Mouse (Mus musculus): ENCODE data around the gene Cpt1b. TPM values are rescaled to one million over a fixed set of nuclear protein-coding genes. Genes with fewer than 3 reads are reported as not detected.

Gene Cpt1b
- 2.0 and 2.3 TPM in 2 replicates for polyA plus RNA-seq (2016; fragmentation: Nextera tagmentation; extraction: Ambion mirVana)

DNA sequence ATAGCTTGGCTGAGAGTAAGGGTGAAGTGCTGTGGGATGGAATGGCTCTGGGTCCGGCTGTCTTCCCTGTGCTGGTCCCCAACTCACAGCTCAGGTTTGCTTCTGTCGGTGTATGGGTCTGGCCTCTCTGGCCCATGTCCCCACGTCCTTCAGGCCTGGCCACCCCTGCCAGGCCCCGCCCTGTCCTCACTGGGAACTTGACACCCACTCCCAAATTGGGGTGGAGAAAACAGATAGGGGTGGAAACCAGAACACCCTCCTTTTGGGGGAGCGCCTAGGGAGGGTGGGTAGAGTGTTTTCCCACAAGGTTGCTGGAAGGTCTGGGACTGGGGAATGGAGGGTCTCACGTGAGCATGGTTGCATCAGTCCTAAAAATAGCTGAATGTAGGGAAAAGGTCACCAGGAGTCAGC is at the start of gene Cpt1b:
Cpt1b (minus strand) TSS at position 153 of the 411 bp plus-strand sequence.
- H3K36me3 ChIP-seq = peaks cover 28% of the 10 kb centered on the region
- 58% methylated on average over 6 of the region's 6 CpGs for WGBS (ENCODE audit: insufficient replicate concordance)
- H3K27ac ChIP-seq = peak within 1 kb of the TSS; percentile 25
- ATAC-seq = no peak
- peak within 1 kb of the TSS; percentile 1 for H3K9ac ChIP-seq
- H3K27me3 ChIP-seq (replicated peaks) = no peaks in the 10 kb centered on the region
- peak within 1 kb of the TSS; percentile 45 for H3K4me2 ChIP-seq
- H3K4me1 ChIP-seq = peaks cover 32% of the 10 kb centered on the region
- H3K4me3 ChIP-seq = peak within 1 kb of the TSS; percentile 23
- no peaks in the 10 kb centered on the region for H3K9me3 ChIP-seq (replicated peaks)

DNA sequence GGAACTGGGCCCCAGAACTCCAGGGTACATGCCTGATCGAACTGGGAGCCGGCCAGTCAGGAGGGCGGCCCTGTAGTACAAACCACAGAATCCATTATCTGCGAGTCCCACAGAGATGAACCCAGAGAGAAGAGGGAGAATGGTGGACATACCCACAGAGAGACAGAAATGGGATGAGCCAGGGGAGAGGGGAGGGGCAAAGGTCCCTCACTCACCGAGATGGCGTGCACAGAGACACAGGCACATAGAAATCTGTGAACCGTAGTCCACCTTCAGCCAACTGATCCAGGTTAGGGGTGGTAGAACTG is 49.6 kb upstream of the Cpt1b start:
- no peaks in the 10 kb centered on the region for H3K27me3 ChIP-seq (replicated peaks)
- H3K4me2 ChIP-seq = peak overlapping the region; percentile 83
- no peaks in the 10 kb centered on the region for H3K9me3 ChIP-seq (replicated peaks)
- ATAC-seq = no peak
- 40% methylated on average over 7 of the region's 7 CpGs for WGBS (ENCODE audit: insufficient replicate concordance)
- H3K36me3 ChIP-seq = peaks cover 5% of the 10 kb centered on the region; the same call in 1 of the 2 replicates
- no peak overlapping the region for H3K27ac ChIP-seq
- peaks cover 31% of the 10 kb centered on the region for H3K4me1 ChIP-seq
- H3K9ac ChIP-seq = no peak overlapping the region
- H3K4me3 ChIP-seq = peak overlapping the region; percentile 62

DNA sequence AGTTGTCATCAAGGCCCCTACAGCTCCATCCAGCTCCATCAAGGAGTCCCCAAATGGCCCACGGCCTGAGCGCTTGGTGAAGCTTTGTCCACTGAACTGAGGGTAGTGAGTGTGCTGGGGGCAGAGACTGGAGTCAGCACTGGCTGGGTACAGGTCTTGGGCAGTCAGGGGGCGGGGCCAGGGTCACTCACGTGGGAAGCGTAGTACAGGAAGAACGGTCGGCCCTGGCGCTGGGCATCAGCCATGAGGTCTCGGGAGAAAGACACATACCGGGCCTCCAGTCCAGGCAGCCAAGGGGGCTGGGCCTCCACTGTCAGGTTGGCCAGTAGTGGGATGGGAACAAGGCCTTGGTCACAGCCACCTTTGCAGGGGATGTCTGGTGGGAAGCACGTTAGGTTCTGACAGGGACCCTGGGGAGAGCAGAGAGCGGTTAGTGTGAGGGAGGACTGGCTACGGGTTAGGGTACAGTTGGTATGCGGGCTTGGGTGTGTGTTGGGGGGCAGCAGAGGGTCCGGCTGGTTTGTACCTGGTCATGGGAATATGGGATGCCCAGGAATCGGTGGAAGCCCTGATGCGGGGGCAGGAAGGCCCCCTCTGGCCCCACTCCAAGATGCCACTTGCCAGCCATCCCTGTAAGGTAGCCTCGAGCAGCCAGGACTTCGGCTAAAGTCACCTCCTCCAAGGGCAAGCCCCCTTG is 49.1 kb upstream of the Cpt1b start:
- H3K27ac ChIP-seq = no peak overlapping the region
- H3K4me2 ChIP-seq = peak overlapping the region; percentile 83
- WGBS (ENCODE audit: insufficient replicate concordance) = 83% methylated on average over 19 of the region's 19 CpGs
- peaks cover 31% of the 10 kb centered on the region for H3K4me1 ChIP-seq
- H3K36me3 ChIP-seq = peaks cover 5% of the 10 kb centered on the region; the same call in 1 of the 2 replicates
- H3K9ac ChIP-seq = no peak overlapping the region
- ATAC-seq = no peak
- no peaks in the 10 kb centered on the region for H3K27me3 ChIP-seq (replicated peaks)
- peak overlapping the region; percentile 62; the same call in 1 of the 2 replicates for H3K4me3 ChIP-seq
- H3K9me3 ChIP-seq (replicated peaks) = no peaks in the 10 kb centered on the region

- H3K27me3 ChIP-seq (replicated peaks) = no peaks in the 10 kb centered on the region
- H3K9me3 ChIP-seq (replicated peaks) = no peaks in the 10 kb centered on the region
- no peak overlapping the region for H3K4me3 ChIP-seq
- H3K4me1 ChIP-seq = peaks cover 31% of the 10 kb centered on the region
- no peak for ATAC-seq
- 90% methylated on average over 8 of the region's 8 CpGs for WGBS (ENCODE audit: insufficient replicate concordance)
- H3K27ac ChIP-seq = no peak overlapping the region
- no peak overlapping the region for H3K9ac ChIP-seq
- H3K4me2 ChIP-seq = no peak overlapping the region
- peaks cover 5% of the 10 kb centered on the region; the same call in 1 of the 2 replicates for H3K36me3 ChIP-seq
These were observed 48.3 kb upstream of the Cpt1b start for GRCm38 (mm10) chr15:89473921-89474320.

- H3K9me3 ChIP-seq (replicated peaks) = no peaks in the 10 kb centered on the region
- no peak overlapping the region for H3K27ac ChIP-seq
- H3K36me3 ChIP-seq = peaks cover 5% of the 10 kb centered on the region; the same call in 1 of the 2 replicates
- H3K27me3 ChIP-seq (replicated peaks) = no peaks in the 10 kb centered on the region
- peaks cover 31% of the 10 kb centered on the region for H3K4me1 ChIP-seq
- no peak overlapping the region for H3K4me3 ChIP-seq
- 76% methylated on average over 9 of the region's 9 CpGs for WGBS (ENCODE audit: insufficient replicate concordance)
- no peak for ATAC-seq
- no peak overlapping the region for H3K4me2 ChIP-seq
- no peak overlapping the region for H3K9ac ChIP-seq
These were observed 47.7 kb upstream of the Cpt1b start for GRCm38 (mm10) chr15:89473370-89473769.

- Histone ChIP-seq H3K9ac (no peak overlapping the region), H3K4me1 (peaks cover 14% of the 10 kb centered on the region), H3K36me3 (peaks cover 5% of the 10 kb centered on the region; the same call in 1 of the 2 replicates), H3K27me3 (replicated peaks) (no peaks in the 10 kb centered on the region), H3K4me2 (no peak overlapping the region), H3K9me3 (replicated peaks) (no peaks in the 10 kb centered on the region), H3K27ac (no peak overlapping the region), H3K4me3 (no peak overlapping the region)
- WGBS (ENCODE audit: insufficient replicate concordance) = 78% methylated on average over 4 of the region's 4 CpGs
- ATAC-seq = no peak
These were observed 45.8 kb upstream of the Cpt1b start for GRCm38 (mm10) chr15:89471476-89471875.

DNA sequence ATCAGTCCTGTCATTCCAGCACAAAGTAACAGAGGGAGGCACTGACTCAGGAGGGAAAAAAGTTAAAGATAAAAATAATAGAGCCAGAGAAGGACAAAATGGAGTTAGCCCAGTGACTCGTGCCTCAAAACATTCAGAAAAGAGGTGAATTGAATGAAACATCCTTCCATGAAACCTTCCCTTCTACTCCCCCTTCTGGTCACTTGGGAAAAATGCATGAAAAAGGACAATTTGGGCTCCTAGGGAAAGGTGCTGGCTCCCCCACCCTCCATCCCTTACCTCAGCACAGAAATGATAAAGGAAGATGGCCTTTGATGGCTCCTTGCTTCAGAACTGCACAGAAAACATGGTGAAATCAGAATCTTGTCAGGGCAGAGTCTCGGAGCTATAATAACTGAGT is 42.9 kb upstream of the Cpt1b start:
- Histone ChIP-seq H3K9me3 (replicated peaks) (no peaks in the 10 kb centered on the region), H3K4me3 (no peak overlapping the region), H3K4me2 (no peak overlapping the region), H3K36me3 (peaks cover 4% of the 10 kb centered on the region; the same call in 1 of the 2 replicates), H3K9ac (no peak overlapping the region), H3K4me1 (no peaks in the 10 kb centered on the region), H3K27me3 (replicated peaks) (no peaks in the 10 kb centered on the region), H3K27ac (no peak overlapping the region)
- 21% methylated on average over 2 of the region's 2 CpGs for WGBS (ENCODE audit: insufficient replicate concordance)
- ATAC-seq = no peak

DNA sequence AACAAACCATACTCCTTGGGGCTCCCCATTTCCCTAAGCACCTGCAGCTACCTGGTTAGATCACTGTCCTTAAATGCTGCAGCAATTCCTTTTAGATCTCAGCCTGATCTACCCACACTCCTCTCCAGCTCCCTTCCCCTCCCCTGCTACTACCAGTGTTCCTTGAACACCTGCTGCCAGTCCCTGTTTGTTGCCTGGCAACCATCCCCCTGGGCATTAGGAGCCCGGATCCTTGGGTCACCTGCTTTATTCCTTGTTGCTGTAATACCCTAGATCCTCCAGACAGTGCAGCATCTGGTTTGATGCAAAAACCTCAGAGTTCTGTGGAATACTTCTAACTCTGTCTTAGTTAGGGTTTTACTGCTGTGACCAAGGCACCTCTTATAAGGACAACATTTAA is 39.4 kb upstream of the Cpt1b start:
- Histone ChIP-seq H3K4me3 (no peak overlapping the region), H3K4me2 (no peak overlapping the region), H3K36me3 (no peaks in the 10 kb centered on the region), H3K9me3 (replicated peaks) (no peaks in the 10 kb centered on the region), H3K4me1 (no peaks in the 10 kb centered on the region), H3K27me3 (replicated peaks) (peaks cover 9% of the 10 kb centered on the region; the same call in 1 of the 2 replicates), H3K27ac (no peak overlapping the region), H3K9ac (no peak overlapping the region)
- no peak for ATAC-seq
- WGBS (ENCODE audit: insufficient replicate concordance) = 38% methylated on average over 1 of the region's 1 CpGs

DNA sequence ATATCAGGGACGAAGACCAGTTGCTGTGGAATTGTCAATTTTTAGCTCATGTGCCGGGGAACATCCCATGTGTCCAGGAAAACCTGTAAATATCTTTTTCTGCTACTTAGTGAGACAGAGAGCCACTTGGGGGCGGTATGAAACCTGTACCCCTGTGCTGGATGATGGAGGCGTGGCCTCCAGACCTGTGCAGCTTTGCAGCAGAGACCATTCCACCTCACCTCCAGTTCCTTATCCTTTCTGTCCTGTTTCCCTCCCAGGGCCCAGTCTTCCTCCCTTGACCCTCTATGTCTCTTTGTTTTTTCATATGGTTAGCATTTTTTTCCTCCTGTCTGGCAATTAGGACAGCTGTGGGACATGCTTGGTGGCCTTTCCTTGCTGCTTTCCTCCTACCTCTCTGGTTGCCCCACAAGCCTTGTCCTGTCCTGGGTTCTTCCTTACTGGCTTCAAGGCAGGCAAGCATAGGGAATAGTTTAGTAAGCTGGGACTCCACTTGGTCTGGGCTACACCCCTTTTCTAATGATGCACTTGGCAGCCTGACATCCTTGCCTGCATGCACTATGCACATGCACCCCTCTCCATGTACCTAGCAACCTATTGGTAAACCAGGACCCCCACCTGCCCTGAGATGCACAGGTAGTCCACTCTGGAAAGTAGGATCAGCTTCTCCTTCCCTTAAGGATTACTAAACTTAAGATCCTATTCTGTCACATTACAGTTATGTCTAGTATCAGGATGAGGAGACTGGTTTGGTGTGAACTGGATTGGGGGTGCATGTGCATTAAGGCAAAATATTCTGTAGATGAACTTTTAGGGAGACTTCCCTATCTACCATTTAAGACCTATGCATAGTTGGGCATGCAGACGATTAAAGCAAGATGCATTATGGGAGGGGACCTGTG is 37.9 kb upstream of the Cpt1b start:
- Histone ChIP-seq H3K4me3 (no peak overlapping the region), H3K27me3 (replicated peaks) (peaks cover 21% of the 10 kb centered on the region), H3K4me2 (no peak overlapping the region), H3K27ac (no peak overlapping the region), H3K4me1 (no peaks in the 10 kb centered on the region), H3K9me3 (replicated peaks) (no peaks in the 10 kb centered on the region), H3K36me3 (no peaks in the 10 kb centered on the region), H3K9ac (no peak overlapping the region)
- no peak for ATAC-seq
- whole genome bisulfite sequencing (ENCODE audit: insufficient replicate concordance) = 38% methylated on average over 5 of the region's 5 CpGs

DNA sequence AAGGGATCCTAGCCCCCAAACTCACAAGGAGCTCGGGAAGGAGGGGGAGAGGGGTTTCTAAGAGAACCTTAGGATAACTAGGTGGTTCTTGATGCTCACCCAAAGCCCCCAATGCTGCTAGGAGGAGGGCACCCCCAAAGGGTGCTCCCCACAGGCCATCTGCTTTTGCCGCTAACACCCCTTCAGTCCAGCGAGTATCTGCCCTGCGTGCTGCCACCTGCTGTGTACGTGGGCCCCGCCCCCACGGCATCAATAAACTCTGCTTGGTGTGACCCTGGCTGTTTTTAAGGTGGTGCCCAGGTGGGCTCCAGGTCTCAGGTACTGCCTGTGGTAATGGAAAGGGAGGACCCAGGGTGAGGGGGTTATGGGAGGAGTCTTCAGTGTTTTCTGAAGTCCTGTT is 36.5 kb upstream of the Cpt1b start:
- Histone ChIP-seq H3K4me1 (no peaks in the 10 kb centered on the region), H3K4me3 (no peak overlapping the region), H3K9me3 (replicated peaks) (no peaks in the 10 kb centered on the region), H3K27ac (no peak overlapping the region), H3K36me3 (no peaks in the 10 kb centered on the region), H3K27me3 (replicated peaks) (peaks cover 35% of the 10 kb centered on the region), H3K9ac (no peak overlapping the region), H3K4me2 (no peak overlapping the region)
- 66% methylated on average over 7 of the region's 7 CpGs for WGBS (ENCODE audit: insufficient replicate concordance)
- ATAC-seq = no peak

DNA sequence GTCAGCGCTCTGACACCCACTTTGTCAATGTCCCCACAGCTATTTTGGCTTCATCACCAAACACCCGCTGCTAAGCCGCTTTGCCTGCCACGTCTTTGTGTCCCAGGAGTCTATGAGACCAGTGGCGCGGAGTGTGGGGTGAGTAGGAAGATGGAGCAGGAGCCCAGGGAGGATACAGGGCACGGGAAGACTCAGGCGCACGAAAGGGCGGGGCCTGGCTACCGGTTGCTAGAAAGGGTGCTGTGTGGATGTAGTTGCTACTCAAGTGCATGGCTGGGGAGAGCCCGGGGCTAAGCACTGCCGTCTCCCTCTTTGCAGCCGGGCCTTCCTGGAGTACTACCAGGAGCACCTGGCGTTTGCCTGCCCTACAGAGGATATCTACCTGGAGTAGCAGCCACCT is 35.7 kb upstream of the Cpt1b start:
- Histone ChIP-seq H3K27me3 (replicated peaks) (peaks cover 43% of the 10 kb centered on the region), H3K9ac (no peak overlapping the region), H3K9me3 (replicated peaks) (no peaks in the 10 kb centered on the region), H3K4me2 (no peak overlapping the region), H3K4me1 (no peaks in the 10 kb centered on the region), H3K27ac (no peak overlapping the region), H3K4me3 (no peak overlapping the region), H3K36me3 (no peaks in the 10 kb centered on the region)
- ATAC-seq = no peak
- 65% methylated on average over 15 of the region's 15 CpGs for WGBS (ENCODE audit: insufficient replicate concordance)

DNA sequence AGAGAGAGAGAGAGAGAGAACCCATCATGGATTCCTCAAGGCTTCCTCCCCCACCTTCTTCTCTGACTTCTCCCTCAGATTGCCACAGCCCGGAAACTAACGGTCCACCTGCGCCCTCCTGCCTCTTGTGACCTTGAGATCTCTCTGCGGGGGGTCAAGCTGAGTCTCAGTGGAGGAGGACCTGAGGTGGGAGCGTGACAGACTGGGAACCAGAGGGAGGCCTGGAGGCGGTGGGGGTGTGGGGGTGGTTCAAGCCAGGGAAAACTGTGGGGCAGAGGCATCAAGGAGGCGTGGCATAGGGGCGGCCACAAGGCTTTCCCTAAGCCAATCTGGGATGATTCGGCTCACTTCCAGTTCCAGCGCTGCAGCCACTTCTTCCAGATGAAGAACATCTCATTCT is 34.6 kb upstream of the Cpt1b start:
- Histone ChIP-seq H3K9ac (no peak overlapping the region), H3K36me3 (no peaks in the 10 kb centered on the region), H3K9me3 (replicated peaks) (no peaks in the 10 kb centered on the region), H3K4me3 (no peak overlapping the region), H3K4me1 (no peaks in the 10 kb centered on the region), H3K27me3 (replicated peaks) (peaks cover 54% of the 10 kb centered on the region), H3K27ac (no peak overlapping the region), H3K4me2 (no peak overlapping the region)
- WGBS (ENCODE audit: insufficient replicate concordance) = 47% methylated on average over 10 of the region's 10 CpGs
- ATAC-seq = no peak

All from liver, embryonic 12.5 days (tissue).